Mouse (Mus musculus) heart, postnatal 0 days (tissue): ENCODE measurements around the gene 1500009C09Rik.

Source experiments
- CTCF ChIP-seq: IDR thresholded peaks from 2 replicates; pipeline ENCODE4 v1.5.1; 2016; ENCODE audit warnings: antibody characterized with exemption, control low read depth, low read depth
- EP300 ChIP-seq: IDR thresholded peaks from 2 replicates; pipeline ENCODE4 v1.6.1; 2016; ENCODE audit warnings: antibody characterized with exemption, low read depth

DNA sequence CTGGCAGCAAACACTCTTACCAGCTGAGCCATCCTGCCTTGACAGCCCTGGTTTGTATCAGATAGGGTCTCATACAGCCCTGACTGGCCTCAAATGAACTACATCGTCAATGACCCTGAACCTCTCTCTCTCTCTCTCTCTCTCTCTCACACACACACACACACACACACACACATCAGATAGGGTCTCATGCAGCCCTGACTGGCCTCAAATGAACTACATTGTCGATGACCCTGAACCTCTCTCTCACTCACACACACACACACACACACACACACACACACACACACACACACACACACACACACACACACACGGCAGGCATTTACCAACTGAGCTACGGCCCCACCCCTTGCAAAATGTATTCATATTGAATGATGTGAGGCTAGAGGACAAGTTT is 21.1 kb upstream of the 1500009C09Rik start:
- no peak for TF ChIP-seq CTCF
- no peak for TF ChIP-seq EP300
